Mouse (Mus musculus): ENCODE data around the gene Bcor.

- no peak for TF ChIP-seq GATA1 (IDR thresholded peaks at IDR 0.05; ENCODE audit: borderline replicate concordance, low read length)
- no peak for TF ChIP-seq FLI1 (IDR thresholded peaks at IDR 0.05; ENCODE audit: low read length)
Observed at GRCm38 (mm10) chrX:12003539-12003938, 156.6 kb downstream of the Bcor start.
